In genomic region chr7:4964272-4964671, GRCm38 (mm10) we compare ENCODE assay signal across 8 mouse cellular contexts. TPM values are rescaled to one million over a fixed set of nuclear protein-coding genes. Genes with fewer than 3 reads are reported as not detected.
DNase-seq lines count a peak whose midpoint lies in the region; ATAC-seq and TF ChIP-seq lines count a peak whose summit lies in the region.

TSS of gene Sbk2 (minus strand) at chr7:4964406.

- no peak within 1 kb of the TSS for H3K9ac ChIP-seq in heart, embryonic 14.5 days (ENCODE audit: low read length)
- no peak within 1 kb of the TSS for H3K9ac ChIP-seq in liver, embryonic 11.5 days (ENCODE audit: low read depth, low read length)

- TF ChIP-seq CTCF in bone marrow macrophage, adult 2 months (IDR thresholded peaks at IDR 0.05; ENCODE audit: low read depth, low read length): peak; percentile 64

- H3K9me3 ChIP-seq in forebrain, embryonic 10.5 days: no peaks in the 10 kb centered on the region
- H3K9me3 ChIP-seq in heart, embryonic 14.5 days (ENCODE audit: control insufficient read depth, low read length): no peaks in the 10 kb centered on the region
- H3K9me3 ChIP-seq in liver, embryonic 11.5 days (ENCODE audit: control insufficient read depth, low read length): no peaks in the 10 kb centered on the region

- H3K4me1 ChIP-seq in bone marrow macrophage, adult 2 months (ENCODE audit: control insufficient read depth, insufficient read depth, low read length): peaks cover 7% of the 10 kb centered on the region
- peaks cover 7% of the 10 kb centered on the region for H3K4me1 ChIP-seq in forebrain, embryonic 10.5 days
- no peaks in the 10 kb centered on the region for H3K4me1 ChIP-seq in heart, embryonic 14.5 days (ENCODE audit: control insufficient read depth in 2 of 2, insufficient read depth in 2 of 2, low read length in 2 of 2)
- H3K4me1 ChIP-seq in liver, embryonic 11.5 days (replicated peaks; ENCODE audit: control insufficient read depth, insufficient read depth, low read length): no peaks in the 10 kb centered on the region

- peak within 1 kb of the TSS; percentile 40 for H3K4me2 ChIP-seq in heart, embryonic 14.5 days (ENCODE audit: low read length)
- H3K4me2 ChIP-seq in liver, embryonic 11.5 days: peak within 1 kb of the TSS; percentile 33; the same call in 1 of the 2 replicates

- H3K27ac ChIP-seq in bone marrow macrophage, adult 2 months (ENCODE audit: insufficient read depth, low read depth, low read length): no peak within 1 kb of the TSS
- no peak within 1 kb of the TSS for H3K27ac ChIP-seq in forebrain, embryonic 10.5 days
- no peak within 1 kb of the TSS for H3K27ac ChIP-seq in heart, embryonic 14.5 days (replicated peaks in 1 of 2; ENCODE audit: control insufficient read depth in 1 of 2, insufficient read depth in 1 of 2, low read depth in 2 of 2, low read length in 2 of 2)
- H3K27ac ChIP-seq in liver, embryonic 11.5 days (ENCODE audit: low read depth, low read length): no peak within 1 kb of the TSS

- no peaks in the 10 kb centered on the region for H3K36me3 ChIP-seq in forebrain, embryonic 10.5 days (replicated peaks)
- H3K36me3 ChIP-seq in heart, embryonic 14.5 days (ENCODE audit: control insufficient read depth, insufficient read depth, low read length): no peaks in the 10 kb centered on the region
- no peaks in the 10 kb centered on the region for H3K36me3 ChIP-seq in liver, embryonic 11.5 days (ENCODE audit: control insufficient read depth, insufficient read depth, low read length)
- H3K36me3 ChIP-seq in splenic B cell, adult 2 months (ENCODE audit: control insufficient read depth, insufficient read depth, low read length, poor library complexity, severe bottlenecking): no peaks in the 10 kb centered on the region

- peak; percentile 71 for ATAC-seq in heart, embryonic 14.5 days (ENCODE audit: insufficient number of reproducible peaks, insufficient read depth, low FRiP score, low read depth)
- peak; percentile 85 for ATAC-seq in liver, embryonic 11.5 days (replicated peaks; ENCODE audit: low FRiP score)

- peak; percentile 87 to 89 for DNase-seq in B cell, adult 2 months
- peak; percentile 55 for DNase-seq in forebrain, embryonic 10.5 days (ENCODE audit: extremely low spot score, low spot score)
- peak; percentile 90 for DNase-seq in kidney, postnatal 10 days
- DNase-seq in liver, embryonic 11.5 days (ENCODE audit: low spot score): peak; percentile 69
- DNase-seq in natural killer cell, adult 2 months (ENCODE audit: low spot score in 2 of 2): peak; percentile 78 to 85
- peak; percentile 81 for DNase-seq in splenic B cell, adult 2 months (ENCODE audit: low read depth, low spot score)

- 8% methylated on average over 10 of the region's 10 CpGs for WGBS in forebrain, embryonic 10.5 days
- 3% methylated on average over 10 of the region's 10 CpGs for WGBS in heart, embryonic 14.5 days
- WGBS in liver, embryonic 11.5 days: 4% methylated on average over 10 of the region's 10 CpGs

- no peak for TF ChIP-seq POLR2A in bone marrow macrophage, adult 2 months (IDR thresholded peaks at IDR 0.05; ENCODE audit: borderline replicate concordance, low read depth, low read length)

- H3K4me3 ChIP-seq in bone marrow macrophage, adult 2 months (ENCODE audit: insufficient read depth, low read length): no peak within 1 kb of the TSS
- H3K4me3 ChIP-seq in forebrain, embryonic 10.5 days: peak within 1 kb of the TSS; percentile 19
- H3K4me3 ChIP-seq in heart, embryonic 14.5 days (ENCODE audit: control insufficient read depth in 1 of 2, insufficient read depth in 1 of 2, low read depth in 1 of 2, low read length in 2 of 2): peak within 1 kb of the TSS in 1 of 2 experiments; percentile 17; a peak in 2 of 4 replicates
- 0 out of 2 replicates have a peak within 1 kb of the TSS, but pooled peaks have one; percentile 10 for H3K4me3 ChIP-seq in liver, embryonic 11.5 days (ENCODE audit: low read depth, low read length)

- no peaks in the 10 kb centered on the region for H3K27me3 ChIP-seq in forebrain, embryonic 10.5 days (ENCODE audit: poor library complexity, severe bottlenecking)
- 0 out of 2 replicates have a peak, but pooled peaks cover 4% of the 10 kb centered on the region for H3K27me3 ChIP-seq in heart, embryonic 14.5 days (ENCODE audit: control insufficient read depth, insufficient read depth, low read length)
- H3K27me3 ChIP-seq in liver, embryonic 11.5 days (replicated peaks; ENCODE audit: control insufficient read depth, insufficient read depth, low read length): no peaks in the 10 kb centered on the region
- no peaks in the 10 kb centered on the region for H3K27me3 ChIP-seq in splenic B cell, adult 2 months (ENCODE audit: control insufficient read depth, insufficient read depth, low read length, poor library complexity, severe bottlenecking)

RNA-seq across cellular contexts. Expression of gene Sbk2, which starts in this region (rescaled TPM):
- 0.58 TPM in 1 of 2 replicates, not detected in the other for polyA plus RNA-seq in bone marrow macrophage, adult 2 months (2012; ENCODE audit: insufficient read depth, insufficient read length, missing spikeins)
- polyA plus RNA-seq in forebrain, embryonic 10.5 days (2016; fragmentation: Nextera tagmentation; extraction: Ambion mirVana): 0.11 TPM in 1 of 2 replicates, not detected in the other
- polyA plus RNA-seq in heart, embryonic 14.5 days (2014; fragmentation: Nextera tagmentation; extraction: Ambion mirVana): 6.8 and 8.1 TPM in 2 replicates
- polyA plus RNA-seq in liver, embryonic 11.5 days (2014; fragmentation: Nextera tagmentation; extraction: Ambion mirVana): 0.22 TPM in 1 of 2 replicates, not detected in the other

Comparison
In these comparisons a context has a peak if more than half of its experiments do, and no peak if none do; other contexts are left out.
1. Peak in DNase-seq and H3K4me3 ChIP-seq in forebrain, embryonic 10.5 days; RNA of the gene not detected or under 1 TPM.
2. Peak in DNase-seq, ATAC-seq, H3K4me3 ChIP-seq and H3K4me2 ChIP-seq in liver, embryonic 11.5 days; RNA of the gene not detected or under 1 TPM.